Mouse (Mus musculus) MEL (cell line): Measurements from ENCODE around the gene Dnajc27.

ENCODE experiments used
- CHD1 ChIP-seq: IDR thresholded peaks from 2 replicates; pipeline ENCODE4 v1.6.1; 2012; ENCODE audit warnings: low read depth, mild to moderate bottlenecking, inconsistent platforms, low read length, improper control_type of control experiment
- CTCF ChIP-seq, 3 experiments: IDR thresholded peaks in 2 of 3; conservative IDR thresholded peaks in 1 of 3; 2 replicates each; pipeline ENCODE4 v1.5.1; 2011 to 2012; ENCODE audit warnings: low read length in 3 of 3, low read depth in 2 of 3, mild to moderate bottlenecking in 2 of 3, improper control_type of control experiment in 1 of 3, inconsistent platforms in 1 of 3, mixed read lengths in 1 of 3, moderate library complexity in 1 of 3; ENCODE audit not compliant: control insufficient read depth in 1 of 3, insufficient read depth in 1 of 3, poor library complexity in 1 of 3, severe bottlenecking in 1 of 3
- MAX ChIP-seq: IDR thresholded peaks from 2 replicates; pipeline ENCODE4 v1.6.1; 2011; ENCODE audit warnings: low read length, improper control_type of control experiment
- POLR2A ChIP-seq, 2 experiments: IDR thresholded peaks; 2 replicates each; pipeline ENCODE4 v1.6.1; 2011 to 2012; ENCODE audit warnings: low read length in 2 of 2, mild to moderate bottlenecking in 2 of 2, control low read depth in 1 of 2, improper control_type of control experiment in 1 of 2, low read depth in 1 of 2, moderate library complexity in 1 of 2; ENCODE audit not compliant: control insufficient read depth in 1 of 2, insufficient read depth in 1 of 2, poor library complexity in 1 of 2
- USF1 ChIP-seq: IDR thresholded peaks from 2 replicates; pipeline ENCODE4 v1.6.1; 2014; ENCODE audit warnings: low read depth, mild to moderate bottlenecking, inconsistent platforms, low read length, improper control_type of control experiment, moderate library complexity

- TF ChIP-seq MAX (no peak), USF1 (no peak), POLR2A (IDR thresholded peaks at IDR 0.05; ENCODE audit: control insufficient read depth in 1 of 2, insufficient read depth in 1 of 2, low read depth in 1 of 2, low read length in 2 of 2, poor library complexity in 1 of 2) (no peak), CTCF (IDR thresholded peaks at IDR 0.05 in 2 of 3, conservative IDR thresholded peaks at IDR 0.05 in 1 of 3; ENCODE audit: control insufficient read depth in 1 of 3, insufficient read depth in 1 of 3, low read depth in 2 of 3, low read length in 3 of 3, poor library complexity in 1 of 3, severe bottlenecking in 1 of 3) (no peak), CHD1 (no peak)
Observed at GRCm38 (mm10) chr12:4037511-4037910, 44.9 kb upstream of the Dnajc27 start.
